Mouse (Mus musculus) C2C12 (cell line): ENCODE data around the gene Misp. TPM values are rescaled to one million over a fixed set of nuclear protein-coding genes. Genes with fewer than 3 reads are reported as not detected.

ENCODE experiments used
- H3K27me3 ChIP-seq: one replicate; pipeline ENCODE4 v1.6.1; 2011; ENCODE audit not compliant: control insufficient read depth, insufficient read depth, insufficient read length
- H3K36me3 ChIP-seq: one replicate; pipeline ENCODE4 v1.6.1; 2011; ENCODE audit not compliant: control insufficient read depth, insufficient read depth
- H3K4me3 ChIP-seq: one replicate; pipeline ENCODE4 v1.5.1; 2011; ENCODE audit warnings: mild to moderate bottlenecking, control low read depth; ENCODE audit not compliant: poor library complexity, insufficient read depth, severe bottlenecking
- H3K79me2 ChIP-seq: one replicate; pipeline ENCODE4 v1.6.1; 2011; ENCODE audit not compliant: control insufficient read depth, insufficient read depth
- H3K79me3 ChIP-seq: one replicate; pipeline ENCODE4 v1.6.1; 2011; ENCODE audit warnings: low read depth, control low read depth
- H3ac ChIP-seq: one replicate; pipeline ENCODE3; 2011; ENCODE audit warnings: low read depth; ENCODE audit not compliant: control insufficient read depth, insufficient read length
- CEBPB ChIP-seq: IDR thresholded peaks from one replicate; pipeline ENCODE4 v1.6.1; 2011; ENCODE audit warnings: low read depth, mild to moderate bottlenecking, control low read depth, moderate library complexity
- CTCF ChIP-seq: IDR thresholded peaks from one replicate; pipeline ENCODE4 v1.5.1; 2011; ENCODE audit not compliant: control insufficient read depth, insufficient read depth, insufficient read length
- FOSL1 ChIP-seq: IDR thresholded peaks from one replicate; pipeline ENCODE4 v1.8.0; 2011; ENCODE audit warnings: mild to moderate bottlenecking, low read length; ENCODE audit not compliant: poor library complexity, insufficient read depth, severe bottlenecking
- MAX ChIP-seq: IDR thresholded peaks from one replicate; pipeline ENCODE4 v1.6.1; 2011; ENCODE audit warnings: mild to moderate bottlenecking, control low read depth
- MYOD1 ChIP-seq: IDR thresholded peaks from one replicate; pipeline ENCODE4 v1.6.1; 2011; ENCODE audit warnings: low read depth; ENCODE audit not compliant: control insufficient read depth, insufficient read length
- MYOG ChIP-seq: IDR thresholded peaks from one replicate; pipeline ENCODE4 v1.6.1; 2011; ENCODE audit not compliant: control insufficient read depth, insufficient read length; ENCODE audit errors: extremely low read depth
- USF1 ChIP-seq: IDR thresholded peaks from one replicate; pipeline ENCODE4 v1.6.1; 2011; ENCODE audit warnings: low read depth, mild to moderate bottlenecking, control low read depth, moderate library complexity
- polyA plus RNA-seq: library from polyadenylated mRNA; unstranded; fragments of >200 nt; fragmentation: generic; extraction: Trizol; gene quantifications from one replicate; pipeline ENCODE4 v1.2.1, GENCODE M21; 2012; ENCODE audit warnings: missing spikeins

The Misp gene
- polyA plus RNA-seq, 1 experiment, result not detected

- Histone ChIP-seq H3ac (peak within 1 kb of the TSS; percentile 63), H3K79me3 (no peaks in the 10 kb centered on the region), H3K36me3 (no peaks in the 10 kb centered on the region), H3K4me3 (peak within 1 kb of the TSS; percentile 50), H3K27me3 (no peaks in the 10 kb centered on the region), H3K79me2 (peaks cover 40% of the 10 kb centered on the region)
- TF ChIP-seq CTCF (peak; percentile 97), MYOG (no peak), MAX (peak; percentile 45), USF1 (peak; percentile 35)
Measured at GRCm38 (mm10) chr10:79793051-79793737, 27.6 kb upstream of the Misp start, which contains the start of gene Palm. Gene Palm (plus strand): TSS chr10:79793572.

- Histone ChIP-seq H3K79me3 (no peaks in the 10 kb centered on the region), H3K4me3 (peak overlapping the region; percentile 50), H3K36me3 (no peaks in the 10 kb centered on the region), H3ac (peak overlapping the region; percentile 63), H3K27me3 (no peaks in the 10 kb centered on the region), H3K79me2 (peaks cover 47% of the 10 kb centered on the region)
- TF ChIP-seq FOSL1 (no peak), USF1 (no peak), MAX (peak; percentile 3)
Measured at GRCm38 (mm10) chr10:79793738-79794490, 26.9 kb upstream of the Misp start.

- H3ac ChIP-seq, result peak overlapping the region; percentile 63
- TF ChIP-seq CTCF (no peak), MYOD1 (no peak), CEBPB (no peak), USF1 (no peak), MAX (no peak)
- H3K79me3 ChIP-seq, result no peaks in the 10 kb centered on the region
- H3K36me3 ChIP-seq, result no peaks in the 10 kb centered on the region
- H3K4me3 ChIP-seq, result peak overlapping the region; percentile 50
- no peaks in the 10 kb centered on the region for H3K27me3 ChIP-seq
- peaks cover 53% of the 10 kb centered on the region for H3K79me2 ChIP-seq
Measured at GRCm38 (mm10) chr10:79794491-79794931, 26.3 kb upstream of the Misp start.

- Histone ChIP-seq H3K36me3 (no peaks in the 10 kb centered on the region), H3ac (no peak overlapping the region), H3K79me3 (no peaks in the 10 kb centered on the region), H3K79me2 (peaks cover 57% of the 10 kb centered on the region), H3K4me3 (no peak overlapping the region), H3K27me3 (no peaks in the 10 kb centered on the region)
- TF ChIP-seq CTCF (no peak), MAX (no peak), FOSL1 (no peak), MYOG (no peak), USF1 (no peak), CEBPB (no peak), MYOD1 (no peak)
Measured at GRCm38 (mm10) chr10:79795905-79796304, 24.9 kb upstream of the Misp start.

- no peak overlapping the region for H3K4me3 ChIP-seq
- H3K79me2 ChIP-seq, result peaks cover 57% of the 10 kb centered on the region
- no peaks in the 10 kb centered on the region for H3K27me3 ChIP-seq
- H3K79me3 ChIP-seq, result peaks cover 2% of the 10 kb centered on the region
- no peaks in the 10 kb centered on the region for H3K36me3 ChIP-seq
- H3ac ChIP-seq, result no peak overlapping the region
- TF ChIP-seq CTCF, result no peak
Measured at GRCm38 (mm10) chr10:79797326-79797725, 23.5 kb upstream of the Misp start.

- Histone ChIP-seq H3K4me3 (no peak overlapping the region), H3K27me3 (no peaks in the 10 kb centered on the region), H3K79me3 (peaks cover 2% of the 10 kb centered on the region), H3K79me2 (peaks cover 57% of the 10 kb centered on the region), H3ac (no peak overlapping the region), H3K36me3 (no peaks in the 10 kb centered on the region)
- TF ChIP-seq CTCF (no peak), MAX (no peak), MYOG (no peak), MYOD1 (no peak), FOSL1 (no peak), CEBPB (no peak), USF1 (no peak)
Measured at GRCm38 (mm10) chr10:79798289-79798928, 22.4 kb upstream of the Misp start.
